Comparison of ENCODE assay signal across 9 mouse cellular contexts in the genomic region with DNA sequence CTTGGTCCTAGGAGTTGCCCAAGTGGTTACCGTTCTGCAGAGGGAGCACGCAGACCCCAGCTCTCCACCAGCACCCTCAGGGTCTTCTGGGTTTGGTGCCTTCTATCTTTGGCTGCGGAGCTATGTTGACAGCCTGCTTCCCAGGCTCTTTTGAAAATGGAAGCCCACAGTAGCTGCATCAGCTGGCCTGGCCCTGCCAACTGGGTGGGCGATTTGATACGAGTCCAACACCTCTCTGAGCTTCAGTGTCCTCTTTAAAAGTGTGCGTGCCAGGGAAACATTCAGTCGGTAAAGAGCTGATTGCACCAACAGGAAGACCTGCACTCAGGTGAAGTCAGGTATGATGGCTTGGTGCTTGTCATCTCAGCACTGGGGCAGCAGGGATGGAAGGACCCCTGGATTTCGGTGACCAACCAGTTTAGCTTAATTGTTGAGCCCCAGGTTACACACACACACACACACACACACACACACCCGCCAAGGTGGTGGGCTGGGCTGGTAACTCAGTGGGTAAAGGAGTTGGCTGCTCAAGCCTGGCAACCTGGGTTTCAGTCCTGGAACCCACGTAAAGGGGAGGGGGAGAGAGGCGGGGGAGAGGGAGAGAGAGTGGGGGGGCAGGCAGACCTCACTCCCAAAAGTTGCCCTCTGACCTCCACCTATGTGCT. TPM values are rescaled to one million over a fixed set of nuclear protein-coding genes. Genes with fewer than 3 reads are reported as not detected.
DNase-seq lines count a peak whose midpoint lies in the region; ATAC-seq and TF ChIP-seq lines count a peak whose summit lies in the region.
"Had no signal": no experiment of that assay in that cellular context is flagged by ENCODE, and none has a peak within 500 bp of the region (broad histone marks: within the 10 kb centered on the region; RNA-seq: fewer than 3 reads in every experiment).

No protein-coding gene starts in this region.

- no peaks in the 10 kb centered on the region; the same call in 1 of the 2 replicates for H3K36me3 ChIP-seq in heart, embryonic 14.5 days (ENCODE audit: control insufficient read depth, insufficient read depth, low read length)
- H3K36me3 ChIP-seq in heart, embryonic 16.5 days (ENCODE audit: control insufficient read depth, insufficient read depth): no peaks in the 10 kb centered on the region
- H3K36me3 ChIP-seq in midbrain, embryonic 10.5 days: peaks cover 28% of the 10 kb centered on the region

- no peak for TF ChIP-seq POLR2A in bone marrow macrophage, adult 2 months (IDR thresholded peaks at IDR 0.05; ENCODE audit: borderline replicate concordance, low read depth, low read length)

- TF ChIP-seq CTCF in bone marrow macrophage, adult 2 months (IDR thresholded peaks at IDR 0.05; ENCODE audit: low read depth, low read length): no peak

- peak overlapping the region; percentile 52 for H3K4me2 ChIP-seq in heart, embryonic 14.5 days (ENCODE audit: low read length)
- H3K4me2 ChIP-seq in heart, embryonic 16.5 days (ENCODE audit: low read depth, low read length): peak overlapping the region; percentile 38

- WGBS in heart, embryonic 14.5 days: 65% methylated on average over 11 of the region's 11 CpGs
- 64% methylated on average over 11 of the region's 11 CpGs for WGBS in heart, embryonic 16.5 days
- 87% methylated on average over 11 of the region's 11 CpGs for WGBS in midbrain, embryonic 10.5 days

- H3K4me3 ChIP-seq in heart, embryonic 14.5 days (ENCODE audit: control insufficient read depth in 1 of 2, insufficient read depth in 1 of 2, low read depth in 1 of 2, low read length in 2 of 2): no peak overlapping the region
- peak overlapping the region; percentile 38 for H3K4me3 ChIP-seq in bone marrow macrophage, adult 2 months (ENCODE audit: insufficient read depth, low read length)
- H3K4me3 ChIP-seq in heart, embryonic 16.5 days (ENCODE audit: low read length): peak overlapping the region; percentile 11; the same call in 1 of the 2 replicates
- no peak overlapping the region for H3K4me3 ChIP-seq in midbrain, embryonic 10.5 days

- DNase-seq in heart, adult 8-10 months (ENCODE audit: low spot score): no peak
- DNase-seq in midbrain, embryonic 10.5 days (ENCODE audit: low spot score): no peak
- DNase-seq in spleen, postnatal 36 days (ENCODE audit: low spot score in 2 of 2): no peak
- no peak for DNase-seq in urinary bladder, adult 18-20 months (ENCODE audit: low spot score in 2 of 2)
- DNase-seq in ovary, postnatal 14 days (ENCODE audit: low spot score): no peak
- DNase-seq: cerebellum, adult 8-10 months had no signal

- peak overlapping the region; percentile 86 to 92 for H3K27ac ChIP-seq in heart, embryonic 14.5 days (replicated peaks in 1 of 2; ENCODE audit: control insufficient read depth in 1 of 2, insufficient read depth in 1 of 2, low read depth in 2 of 2, low read length in 2 of 2)
- peak overlapping the region; percentile 88 for H3K27ac ChIP-seq in bone marrow macrophage, adult 2 months (ENCODE audit: insufficient read depth, low read depth, low read length)
- H3K27ac ChIP-seq in heart, embryonic 16.5 days (ENCODE audit: low read length): peak overlapping the region; percentile 88
- H3K27ac ChIP-seq in midbrain, embryonic 10.5 days (replicated peaks): peak overlapping the region; percentile 67

- no peaks in the 10 kb centered on the region for H3K9me3 ChIP-seq in heart, embryonic 14.5 days (ENCODE audit: control insufficient read depth, low read length)
- H3K9me3 ChIP-seq in heart, embryonic 16.5 days (replicated peaks; ENCODE audit: control insufficient read depth, low read length): no peaks in the 10 kb centered on the region
- H3K9me3 ChIP-seq in midbrain, embryonic 10.5 days (replicated peaks): no peaks in the 10 kb centered on the region

- H3K9ac ChIP-seq in heart, embryonic 14.5 days (ENCODE audit: low read length): peak overlapping the region; percentile 68
- peak overlapping the region; percentile 62 for H3K9ac ChIP-seq in heart, embryonic 16.5 days (ENCODE audit: low read length)

- no peaks in the 10 kb centered on the region for H3K27me3 ChIP-seq in heart, embryonic 14.5 days (ENCODE audit: control insufficient read depth, insufficient read depth, low read length)
- H3K27me3 ChIP-seq in heart, embryonic 16.5 days (ENCODE audit: control insufficient read depth, insufficient read depth, low read length): no peaks in the 10 kb centered on the region
- no peaks in the 10 kb centered on the region for H3K27me3 ChIP-seq in midbrain, embryonic 10.5 days (ENCODE audit: low read depth, poor library complexity, severe bottlenecking)

- H3K4me1 ChIP-seq in heart, embryonic 14.5 days (ENCODE audit: control insufficient read depth in 2 of 2, insufficient read depth in 2 of 2, low read length in 2 of 2): peaks cover 75 to 97% of the 10 kb centered on the region in 2 experiments
- H3K4me1 ChIP-seq in bone marrow macrophage, adult 2 months (ENCODE audit: control insufficient read depth, insufficient read depth, low read length): peaks cover 88% of the 10 kb centered on the region
- H3K4me1 ChIP-seq in heart, embryonic 16.5 days (ENCODE audit: control insufficient read depth, insufficient read depth, low read length): peaks cover 93% of the 10 kb centered on the region
- H3K4me1 ChIP-seq in midbrain, embryonic 10.5 days: peaks cover 100% of the 10 kb centered on the region

- ATAC-seq in heart, embryonic 14.5 days (ENCODE audit: insufficient number of reproducible peaks, insufficient read depth, low FRiP score, low read depth): no peak
- no peak for ATAC-seq in heart, embryonic 16.5 days (replicated peaks; ENCODE audit: extremely low read depth, insufficient read depth, low FRiP score)

RNA-seq across cellular contexts. Expression of a gene that starts 22.8 kb away (rescaled TPM):
- polyA plus RNA-seq in heart, embryonic 14.5 days (2014; fragmentation: Nextera tagmentation; extraction: Ambion mirVana): 27.7 and 31.3 TPM in 2 replicates
- 10 to 100 TPM; 34.7 to 44.1 (median 40.4) TPM for total RNA-seq in heart, adult 8-10 months (2022)
- 78.1 and 99.2 TPM in 2 replicates for polyA plus RNA-seq in bone marrow macrophage, adult 2 months (2012; ENCODE audit: insufficient read depth, insufficient read length, missing spikeins)
- polyA plus RNA-seq in heart, embryonic 16.5 days (2015; fragmentation: Nextera tagmentation; extraction: Ambion mirVana): 20.6 and 22.6 TPM in 2 replicates
- polyA plus RNA-seq in midbrain, embryonic 10.5 days (2016; fragmentation: Nextera tagmentation; extraction: Ambion mirVana): 42.2 and 55.8 TPM in 2 replicates

Comparison
In these comparisons a context has a peak if more than half of its experiments do, and no peak if none do; other contexts are left out.
1. H3K4me3 ChIP-seq: peak in bone marrow macrophage, adult 2 months (single experiment) and heart, embryonic 16.5 days (single experiment); none in heart, embryonic 14.5 days (0 of 2) and midbrain, embryonic 10.5 days (single experiment).
2. Peak in every context shown above with its lines, with median percentiles within 50 percentile points of each other: H3K27ac ChIP-seq.